Mouse (Mus musculus): ENCODE data around the gene Dlg1. TPM values are rescaled to one million over a fixed set of nuclear protein-coding genes. Genes with fewer than 3 reads are reported as not detected.

Gene Dlg1
- polyA plus RNA-seq (2016; fragmentation: Nextera tagmentation; extraction: Ambion mirVana), result 27.5 and 27.7 TPM in 2 replicates

GRCm38 (mm10) chr16:31663379-31664286 lies at the start of gene Dlg1:
Gene Dlg1, plus strand, starts transcription at chr16:31663443.
- peak; percentile 97 for DNase-seq (ENCODE audit: low spot score)
- Histone ChIP-seq H3K27ac (replicated peaks) (peak within 1 kb of the TSS; percentile 99), H3K4me1 (peaks cover 36% of the 10 kb centered on the region), H3K27me3 (replicated peaks; ENCODE audit: low read depth, poor library complexity, severe bottlenecking) (0 out of 2 replicates have a peak, but pooled peaks cover 17% of the 10 kb centered on the region), H3K4me3 (peak within 1 kb of the TSS; percentile 96), H3K9me3 (no peaks in the 10 kb centered on the region), H3K36me3 (replicated peaks) (peaks cover 33% of the 10 kb centered on the region)
- under 1% methylated on average over 95 of the region's 95 CpGs for WGBS

DNA sequence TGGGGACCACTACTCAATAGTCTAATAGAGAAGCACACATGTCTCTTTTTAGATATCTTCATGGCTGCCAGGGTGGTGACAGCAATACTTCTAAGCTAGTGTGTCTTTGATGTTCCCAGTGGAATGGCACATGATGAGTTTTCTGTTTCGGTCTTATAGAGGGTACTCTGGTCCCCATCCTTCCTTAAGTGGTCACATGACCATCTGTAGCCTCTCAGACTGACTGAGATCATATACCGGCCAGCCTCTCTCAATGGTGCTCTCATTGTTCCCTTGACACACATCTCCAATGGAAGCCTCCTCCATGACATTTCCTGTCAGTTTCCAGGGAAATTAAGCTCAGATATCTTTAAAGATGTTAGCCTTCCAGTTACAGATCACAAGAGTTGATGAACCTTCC lies 46.9 kb upstream of the Dlg1 start:
- H3K9me3 ChIP-seq, result peaks cover 2% of the 10 kb centered on the region; the same call in 1 of the 2 replicates
- H3K4me3 ChIP-seq, result no peak overlapping the region
- 85% methylated on average over 2 of the region's 2 CpGs for WGBS
- DNase-seq (ENCODE audit: low spot score), result no peak
- 0 out of 2 replicates have a peak, but pooled peaks cover 4% of the 10 kb centered on the region for H3K36me3 ChIP-seq (replicated peaks)
- H3K4me1 ChIP-seq, result peaks cover 25% of the 10 kb centered on the region
- no peaks in the 10 kb centered on the region for H3K27me3 ChIP-seq (replicated peaks; ENCODE audit: low read depth, poor library complexity, severe bottlenecking)
- H3K27ac ChIP-seq (replicated peaks), result no peak overlapping the region

DNA sequence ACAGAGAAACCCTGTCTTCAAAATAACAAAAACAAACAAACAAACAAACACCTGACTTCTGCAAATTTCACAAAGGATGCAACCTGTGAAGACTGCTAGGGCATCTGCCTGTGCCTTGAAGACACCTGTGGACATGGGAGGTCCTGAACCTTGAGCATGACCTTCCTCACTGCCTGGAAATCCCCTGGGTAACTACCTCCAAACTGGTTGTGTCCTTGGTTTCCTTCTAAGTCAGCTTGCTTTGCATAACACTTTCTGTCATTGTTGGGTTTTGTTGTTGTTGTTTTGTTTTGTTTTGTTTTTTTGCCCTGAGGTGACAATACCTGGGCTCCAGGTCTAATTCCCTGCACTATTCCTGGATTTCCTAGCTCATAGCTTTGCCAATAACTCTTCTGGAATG lies 46.1 kb upstream of the Dlg1 start:
- H3K27ac ChIP-seq (replicated peaks), result 0 out of 2 replicates have a peak overlapping the region, but pooled peaks have one; percentile 80
- peaks cover 2% of the 10 kb centered on the region; the same call in 1 of the 2 replicates for H3K9me3 ChIP-seq
- DNase-seq (ENCODE audit: low spot score), result no peak
- no peak overlapping the region for H3K4me3 ChIP-seq
- peaks cover 25% of the 10 kb centered on the region for H3K4me1 ChIP-seq
- 0 out of 2 replicates have a peak, but pooled peaks cover 4% of the 10 kb centered on the region for H3K36me3 ChIP-seq (replicated peaks)
- H3K27me3 ChIP-seq (replicated peaks; ENCODE audit: low read depth, poor library complexity, severe bottlenecking), result no peaks in the 10 kb centered on the region

DNA sequence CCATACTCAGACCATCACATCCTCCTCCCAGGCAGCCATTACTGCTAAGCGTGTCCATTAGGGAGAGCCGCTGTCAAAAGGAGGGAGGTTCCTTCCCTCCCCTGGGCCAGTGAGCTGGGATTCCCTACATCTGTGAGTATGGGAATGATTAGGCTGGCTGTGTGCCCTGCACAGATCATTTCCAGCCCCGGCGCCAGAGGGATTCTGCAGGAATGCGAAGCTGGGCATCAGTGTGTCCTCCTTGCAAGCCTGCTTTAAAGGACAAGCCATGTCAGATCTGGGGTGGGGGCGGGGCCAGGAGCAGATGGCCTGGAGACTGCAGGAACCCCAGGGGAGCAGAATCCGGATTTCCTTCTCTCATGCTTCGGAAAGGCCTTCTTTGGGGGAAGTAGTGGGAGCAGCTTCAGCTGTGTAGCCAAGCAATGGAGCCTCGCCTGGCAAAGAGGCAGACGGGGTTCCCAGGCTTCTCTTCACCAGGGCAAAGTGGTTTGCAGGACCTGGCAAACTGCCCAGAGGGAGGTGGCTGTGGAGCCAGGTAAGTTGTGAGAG lies 45.3 kb upstream of the Dlg1 start:
- Histone ChIP-seq H3K27me3 (replicated peaks; ENCODE audit: low read depth, poor library complexity, severe bottlenecking) (no peaks in the 10 kb centered on the region), H3K36me3 (replicated peaks) (0 out of 2 replicates have a peak, but pooled peaks cover 4% of the 10 kb centered on the region), H3K4me3 (peak overlapping the region; percentile 34), H3K9me3 (peaks cover 2% of the 10 kb centered on the region; the same call in 1 of the 2 replicates), H3K27ac (replicated peaks) (peak overlapping the region; percentile 80), H3K4me1 (peaks cover 25% of the 10 kb centered on the region)
- 17% methylated on average over 10 of the region's 10 CpGs for WGBS
- DNase-seq (ENCODE audit: low spot score), result peak; percentile 90

DNA sequence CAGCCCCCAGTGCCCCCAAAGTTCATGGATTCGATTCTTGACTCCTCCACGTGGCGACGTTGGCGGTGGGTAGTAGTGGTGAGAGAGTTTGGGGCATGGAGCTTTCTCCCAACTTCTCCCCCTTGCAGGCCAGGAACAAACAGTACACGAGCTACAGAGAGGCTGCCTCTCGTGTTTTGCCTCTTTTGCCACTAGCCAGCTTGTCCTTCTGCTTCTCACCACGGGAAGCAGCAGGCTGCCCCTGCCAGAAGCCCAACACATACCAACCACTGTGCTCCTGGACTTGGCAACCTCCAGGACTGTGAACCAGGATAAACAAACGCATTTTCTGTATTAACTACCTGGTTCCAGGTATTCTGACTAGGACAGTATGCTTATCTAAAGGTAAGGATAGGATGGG lies 44.6 kb upstream of the Dlg1 start:
- no peak for DNase-seq (ENCODE audit: low spot score)
- H3K36me3 ChIP-seq (replicated peaks), result 0 out of 2 replicates have a peak, but pooled peaks cover 4% of the 10 kb centered on the region
- peaks cover 25% of the 10 kb centered on the region for H3K4me1 ChIP-seq
- peaks cover 2% of the 10 kb centered on the region; the same call in 1 of the 2 replicates for H3K9me3 ChIP-seq
- peak overlapping the region; percentile 9; the same call in 1 of the 2 replicates for H3K4me3 ChIP-seq
- H3K27ac ChIP-seq (replicated peaks), result peak overlapping the region; percentile 80
- 69% methylated on average over 9 of the region's 9 CpGs for WGBS
- H3K27me3 ChIP-seq (replicated peaks; ENCODE audit: low read depth, poor library complexity, severe bottlenecking), result no peaks in the 10 kb centered on the region

- Histone ChIP-seq H3K27ac (replicated peaks) (no peak overlapping the region; the same call in 1 of the 2 replicates), H3K36me3 (replicated peaks) (0 out of 2 replicates have a peak, but pooled peaks cover 4% of the 10 kb centered on the region), H3K27me3 (replicated peaks; ENCODE audit: low read depth, poor library complexity, severe bottlenecking) (no peaks in the 10 kb centered on the region), H3K4me1 (peaks cover 25% of the 10 kb centered on the region), H3K9me3 (peaks cover 2% of the 10 kb centered on the region; the same call in 1 of the 2 replicates), H3K4me3 (no peak overlapping the region)
- DNase-seq (ENCODE audit: low spot score), result no peak
- 86% methylated on average over 6 of the region's 6 CpGs for WGBS
These were observed 43.4 kb upstream of the Dlg1 start for GRCm38 (mm10) chr16:31619675-31620335.

- WGBS, result 94% methylated on average over 1 of the region's 1 CpGs
- peaks cover 24% of the 10 kb centered on the region for H3K4me1 ChIP-seq
- no peak for DNase-seq (ENCODE audit: low spot score)
- H3K9me3 ChIP-seq, result peaks cover 2% of the 10 kb centered on the region; the same call in 1 of the 2 replicates
- 0 out of 2 replicates have a peak, but pooled peaks cover 4% of the 10 kb centered on the region for H3K36me3 ChIP-seq (replicated peaks)
- H3K4me3 ChIP-seq, result no peak overlapping the region
- H3K27ac ChIP-seq (replicated peaks), result no peak overlapping the region
- no peaks in the 10 kb centered on the region for H3K27me3 ChIP-seq (replicated peaks; ENCODE audit: low read depth, poor library complexity, severe bottlenecking)
These were observed 40.9 kb upstream of the Dlg1 start for GRCm38 (mm10) chr16:31622356-31622755.

GRCm38 (mm10) chr16:31623136-31623535 lies 40.1 kb upstream of the Dlg1 start:
- WGBS, result 91% methylated on average over 6 of the region's 6 CpGs
- Histone ChIP-seq H3K27me3 (replicated peaks; ENCODE audit: low read depth, poor library complexity, severe bottlenecking) (no peaks in the 10 kb centered on the region), H3K4me1 (peaks cover 19% of the 10 kb centered on the region), H3K36me3 (replicated peaks) (0 out of 2 replicates have a peak, but pooled peaks cover 4% of the 10 kb centered on the region), H3K9me3 (peaks cover 2% of the 10 kb centered on the region; the same call in 1 of the 2 replicates), H3K4me3 (no peak overlapping the region), H3K27ac (replicated peaks) (no peak overlapping the region)
- no peak for DNase-seq (ENCODE audit: low spot score)

DNA sequence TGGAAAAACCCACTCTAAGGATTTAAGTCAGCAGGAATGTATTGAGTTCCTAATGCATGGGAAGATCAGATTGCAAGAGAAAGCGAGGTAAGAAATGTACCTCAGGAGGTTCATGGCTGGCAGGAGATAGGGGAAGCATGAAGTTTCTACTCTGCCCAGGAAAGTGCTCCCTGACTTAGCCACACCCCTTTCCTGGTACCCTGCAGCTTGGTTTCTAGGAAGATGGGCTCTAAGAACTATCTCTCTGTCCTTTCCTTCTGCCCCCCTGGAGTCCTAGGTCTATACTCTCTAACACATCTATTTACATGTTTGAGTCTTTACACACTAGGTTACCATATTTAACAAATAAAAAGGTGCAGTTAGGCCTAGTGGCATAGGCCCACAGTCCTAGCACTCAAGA lies 38.5 kb upstream of the Dlg1 start:
- Histone ChIP-seq H3K27ac (replicated peaks) (no peak overlapping the region), H3K4me1 (peaks cover 18% of the 10 kb centered on the region), H3K36me3 (replicated peaks) (0 out of 2 replicates have a peak, but pooled peaks cover 4% of the 10 kb centered on the region), H3K27me3 (replicated peaks; ENCODE audit: low read depth, poor library complexity, severe bottlenecking) (no peaks in the 10 kb centered on the region), H3K4me3 (no peak overlapping the region), H3K9me3 (peaks cover 2% of the 10 kb centered on the region; the same call in 1 of the 2 replicates)
- no peak for DNase-seq (ENCODE audit: low spot score)
- 59% methylated on average over 1 of the region's 1 CpGs for WGBS

DNA sequence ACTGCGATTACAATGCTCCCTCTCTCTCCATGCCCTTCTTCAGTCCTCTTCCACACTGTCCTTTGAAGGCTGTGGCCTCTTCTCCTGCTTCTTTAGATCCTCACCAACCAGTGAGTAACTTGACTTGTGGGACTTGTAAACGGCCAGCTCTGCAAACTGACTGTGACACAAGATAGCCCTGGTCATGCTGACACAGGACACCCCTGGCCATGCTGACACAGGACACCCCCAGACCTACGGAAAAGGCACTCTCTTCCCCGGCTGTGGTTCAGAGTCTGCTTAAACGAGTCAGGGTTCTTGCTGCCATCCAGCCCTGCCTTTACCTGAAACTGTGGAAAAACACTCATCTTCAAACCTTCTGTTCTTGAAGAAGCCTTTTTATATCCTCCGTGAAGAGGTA lies 36.9 kb upstream of the Dlg1 start:
- Histone ChIP-seq H3K9me3 (no peaks in the 10 kb centered on the region), H3K4me1 (peaks cover 21% of the 10 kb centered on the region), H3K4me3 (no peak overlapping the region), H3K36me3 (replicated peaks) (0 out of 2 replicates have a peak, but pooled peaks cover under 1% of the 10 kb centered on the region), H3K27me3 (replicated peaks; ENCODE audit: low read depth, poor library complexity, severe bottlenecking) (no peaks in the 10 kb centered on the region), H3K27ac (replicated peaks) (0 out of 2 replicates have a peak overlapping the region, but pooled peaks have one; percentile 0)
- no peak for DNase-seq (ENCODE audit: low spot score)
- 78% methylated on average over 6 of the region's 6 CpGs for WGBS

GRCm38 (mm10) chr16:31630381-31630780 lies 32.9 kb upstream of the Dlg1 start:
- DNase-seq (ENCODE audit: low spot score), result no peak
- Histone ChIP-seq H3K4me1 (peaks cover 34% of the 10 kb centered on the region), H3K27me3 (replicated peaks; ENCODE audit: low read depth, poor library complexity, severe bottlenecking) (no peaks in the 10 kb centered on the region), H3K9me3 (no peaks in the 10 kb centered on the region), H3K36me3 (replicated peaks) (no peaks in the 10 kb centered on the region), H3K4me3 (no peak overlapping the region), H3K27ac (replicated peaks) (no peak overlapping the region)
- WGBS, result 97% methylated on average over 4 of the region's 4 CpGs

- Histone ChIP-seq H3K4me3 (no peak overlapping the region), H3K36me3 (replicated peaks) (no peaks in the 10 kb centered on the region), H3K27me3 (replicated peaks; ENCODE audit: low read depth, poor library complexity, severe bottlenecking) (no peaks in the 10 kb centered on the region), H3K27ac (replicated peaks) (no peak overlapping the region), H3K9me3 (no peaks in the 10 kb centered on the region), H3K4me1 (peaks cover 34% of the 10 kb centered on the region)
- DNase-seq (ENCODE audit: low spot score), result no peak
- WGBS, result 64% methylated on average over 3 of the region's 3 CpGs
These were observed 32.2 kb upstream of the Dlg1 start for GRCm38 (mm10) chr16:31631046-31631445.
